Mouse (Mus musculus) embryonic facial prominence, embryonic 14.5 days (tissue): Measurements from ENCODE around the gene Med12l. TPM values are rescaled to one million over a fixed set of nuclear protein-coding genes. Genes with fewer than 3 reads are reported as not detected.

ENCODE experiments used
- ATAC-seq: fragments of 200-750 bp; cut with Nextera tagmentation; 2 replicates; pipeline ENCODE4 v1.8.0; 2017; ENCODE audit warnings: low read depth, moderate number of reproducible peaks, moderate TSS enrichment
- DNase-seq: peaks from one replicate; pipeline ENCODE4 v3.0.0-alpha.2; 2015; ENCODE audit warnings: low spot score
- H3K27ac ChIP-seq: fragments of 300-500 bp; sonication (generic); replicated peaks from 2 replicates; pipeline ENCODE4 v1.5.1; 2014; ENCODE audit warnings: low read depth, mild to moderate bottlenecking, low read length, moderate library complexity
- H3K27me3 ChIP-seq: fragments of 300-500 bp; sonication (generic); replicated peaks from 2 replicates; pipeline ENCODE4 v1.6.1; 2014; ENCODE audit warnings: low read length; ENCODE audit not compliant: control insufficient read depth, insufficient read depth
- H3K36me3 ChIP-seq: fragments of 300-500 bp; sonication (generic); 2 replicates; pipeline ENCODE4 v1.6.1; 2014; ENCODE audit warnings: low read length, mixed read lengths; ENCODE audit not compliant: control insufficient read depth, insufficient read depth
- H3K4me1 ChIP-seq: fragments of 300-500 bp; sonication (generic); 2 replicates; pipeline ENCODE4 v1.6.1; 2014; ENCODE audit warnings: antibody characterized with exemption, low read length; ENCODE audit not compliant: control insufficient read depth, insufficient read depth
- H3K4me2 ChIP-seq: fragments of 300-500 bp; sonication (generic); 2 replicates; pipeline ENCODE4 v1.6.1; 2014; ENCODE audit warnings: low read depth, mild to moderate bottlenecking, low read length, moderate library complexity, mixed read lengths
- H3K4me3 ChIP-seq: fragments of 300-500 bp; sonication (generic); 2 replicates; pipeline ENCODE4 v1.5.1; 2014; ENCODE audit warnings: low read depth, mild to moderate bottlenecking, low read length
- H3K9ac ChIP-seq: fragments of 300-500 bp; sonication (generic); 2 replicates; pipeline ENCODE4 v1.6.1; 2014; ENCODE audit warnings: low read depth, mild to moderate bottlenecking, low read length, moderate library complexity, mixed read lengths
- H3K9me3 ChIP-seq: fragments of 300-500 bp; sonication (generic); 2 replicates; pipeline ENCODE4 v1.6.1; 2016; ENCODE audit warnings: low read length; ENCODE audit not compliant: control insufficient read depth
- WGBS: fragments of 180-500 bp; shearing (Covaris S2); extraction: QIAGEN DNeasy Blood & Tissue Kit; methylation state at CpG from one replicate; pipeline ENCODE4 v1.1.7; 2014; 5-methylcytosine and 5-hydroxymethylcytosine counted together
- polyA plus RNA-seq: library from polyadenylated mRNA; unstranded; fragments of >200 nt; fragmentation: Nextera tagmentation; extraction: Ambion mirVana; gene quantifications from 2 replicates; pipeline ENCODE4 v1.2.1, GENCODE M21; 2014

Med12l gene
- polyA plus RNA-seq: 3.3 and 3.4 TPM in 2 replicates

GRCm38 (mm10) chr3:59005271-59005995, at the start of gene Med12l:
Gene Med12l, plus strand, starts transcription at chr3:59005825.
- peak within 1 kb of the TSS; percentile 80 for H3K4me3 ChIP-seq
- peaks cover 4% of the 10 kb centered on the region; the same call in 1 of the 2 replicates for H3K27me3 ChIP-seq
- WGBS: 0% methylated on average over 29 of the region's 69 CpGs
- DNase-seq: peak; percentile 86
- ATAC-seq: peak; percentile 66
- H3K9ac ChIP-seq: peak within 1 kb of the TSS; percentile 77
- H3K4me2 ChIP-seq: peak within 1 kb of the TSS; percentile 99
- H3K36me3 ChIP-seq: no peaks in the 10 kb centered on the region
- H3K9me3 ChIP-seq: no peaks in the 10 kb centered on the region
- H3K27ac ChIP-seq: peak within 1 kb of the TSS; percentile 91
- H3K4me1 ChIP-seq: 0 out of 2 replicates have a peak, but pooled peaks cover 8% of the 10 kb centered on the region

GRCm38 (mm10) chr3:58961166-58961565, 44.5 kb upstream of the Med12l start:
- no peaks in the 10 kb centered on the region for H3K4me1 ChIP-seq
- 91% methylated on average over 1 of the region's 1 CpGs for WGBS
- H3K36me3 ChIP-seq: no peaks in the 10 kb centered on the region
- H3K9ac ChIP-seq: no peak overlapping the region
- H3K4me2 ChIP-seq: no peak overlapping the region
- H3K27me3 ChIP-seq: no peaks in the 10 kb centered on the region
- no peak for DNase-seq
- H3K9me3 ChIP-seq: no peaks in the 10 kb centered on the region
- H3K27ac ChIP-seq: no peak overlapping the region
- no peak overlapping the region for H3K4me3 ChIP-seq
- ATAC-seq: no peak

- Histone ChIP-seq H3K9ac (no peak overlapping the region), H3K36me3 (no peaks in the 10 kb centered on the region), H3K4me1 (no peaks in the 10 kb centered on the region), H3K4me2 (no peak overlapping the region), H3K4me3 (no peak overlapping the region), H3K9me3 (no peaks in the 10 kb centered on the region), H3K27me3 (no peaks in the 10 kb centered on the region), H3K27ac (no peak overlapping the region)
- WGBS: 63% methylated on average over 1 of the region's 1 CpGs
- no peak for DNase-seq
- no peak for ATAC-seq
Measured at GRCm38 (mm10) chr3:58977413-58977812, 28.2 kb upstream of the Med12l start.

- no peaks in the 10 kb centered on the region for H3K27me3 ChIP-seq
- H3K27ac ChIP-seq: no peak overlapping the region
- DNase-seq (no peak), ATAC-seq (no peak)
- no peaks in the 10 kb centered on the region for H3K9me3 ChIP-seq
- no peaks in the 10 kb centered on the region for H3K36me3 ChIP-seq
- H3K4me2 ChIP-seq: no peak overlapping the region
- H3K9ac ChIP-seq: no peak overlapping the region
- H3K4me1 ChIP-seq: no peaks in the 10 kb centered on the region
- H3K4me3 ChIP-seq: no peak overlapping the region
- 87% methylated on average over 7 of the region's 7 CpGs for WGBS
Measured at GRCm38 (mm10) chr3:58977906-58978622, 27.6 kb upstream of the Med12l start.

- Histone ChIP-seq H3K27me3 (no peaks in the 10 kb centered on the region), H3K4me3 (no peak overlapping the region), H3K4me2 (no peak overlapping the region), H3K9ac (no peak overlapping the region), H3K4me1 (no peaks in the 10 kb centered on the region), H3K36me3 (no peaks in the 10 kb centered on the region), H3K27ac (no peak overlapping the region), H3K9me3 (no peaks in the 10 kb centered on the region)
- DNase-seq (no peak), ATAC-seq (no peak)
- WGBS: 60% methylated on average over 4 of the region's 4 CpGs
Measured at GRCm38 (mm10) chr3:58980579-58980978, 25.0 kb upstream of the Med12l start.

GRCm38 (mm10) chr3:58982896-58983837, 22.5 kb upstream of the Med12l start:
- Histone ChIP-seq H3K36me3 (no peaks in the 10 kb centered on the region), H3K4me2 (peak overlapping the region; percentile 41), H3K27ac (no peak overlapping the region), H3K9me3 (no peaks in the 10 kb centered on the region), H3K4me3 (no peak overlapping the region), H3K4me1 (no peaks in the 10 kb centered on the region), H3K9ac (no peak overlapping the region), H3K27me3 (0 out of 2 replicates have a peak, but pooled peaks cover 5% of the 10 kb centered on the region)
- DNase-seq (peak; percentile 92), ATAC-seq (peak; percentile 74)
- 54% methylated on average over 15 of the region's 15 CpGs for WGBS

- Histone ChIP-seq H3K4me1 (no peaks in the 10 kb centered on the region), H3K36me3 (no peaks in the 10 kb centered on the region), H3K4me3 (no peak overlapping the region), H3K27ac (no peak overlapping the region), H3K9me3 (no peaks in the 10 kb centered on the region), H3K27me3 (0 out of 2 replicates have a peak, but pooled peaks cover 5% of the 10 kb centered on the region), H3K9ac (no peak overlapping the region), H3K4me2 (no peak overlapping the region)
- DNase-seq (no peak), ATAC-seq (no peak)
- WGBS: 75% methylated on average over 15 of the region's 15 CpGs
Measured at GRCm38 (mm10) chr3:58983838-58984598, 21.6 kb upstream of the Med12l start.
